In genomic region chr13:37103741-37104296, GRCm38 (mm10) we compare ENCODE assay signal across 13 mouse cellular contexts. TPM values are rescaled to one million over a fixed set of nuclear protein-coding genes. Genes with fewer than 3 reads are reported as not detected.
DNase-seq lines count a peak whose midpoint lies in the region; ATAC-seq lines count a peak whose summit lies in the region.
"Had no signal": no experiment of that assay in that cellular context is flagged by ENCODE, and none has a peak within 500 bp of the region (broad histone marks: within the 10 kb centered on the region; RNA-seq: fewer than 3 reads in every experiment).

No protein-coding gene starts in this region.

- H3K4me1 ChIP-seq in midbrain, embryonic 12.5 days: peaks cover 12% of the 10 kb centered on the region
- peaks cover 6% of the 10 kb centered on the region; the same call in 1 of the 2 replicates for H3K4me1 ChIP-seq in midbrain, embryonic 10.5 days
- no peaks in the 10 kb centered on the region for H3K4me1 ChIP-seq in embryonic facial prominence, embryonic 12.5 days
- H3K4me1 ChIP-seq: heart, embryonic 13.5 days; liver, embryonic 15.5 days; stomach, embryonic 15.5 days had no signal

- H3K9me3 ChIP-seq in midbrain, embryonic 12.5 days: no peaks in the 10 kb centered on the region
- no peaks in the 10 kb centered on the region; the same call in 1 of the 2 replicates for H3K9me3 ChIP-seq in midbrain, embryonic 10.5 days (replicated peaks)
- H3K9me3 ChIP-seq in embryonic facial prominence, embryonic 12.5 days: no peaks in the 10 kb centered on the region
- H3K9me3 ChIP-seq: liver, embryonic 15.5 days; stomach, embryonic 15.5 days had no signal

- H3K36me3 ChIP-seq in midbrain, embryonic 12.5 days: no peaks in the 10 kb centered on the region
- no peaks in the 10 kb centered on the region for H3K36me3 ChIP-seq in midbrain, embryonic 10.5 days
- no peaks in the 10 kb centered on the region for H3K36me3 ChIP-seq in embryonic facial prominence, embryonic 12.5 days
- H3K36me3 ChIP-seq: heart, embryonic 13.5 days; liver, embryonic 15.5 days; stomach, embryonic 15.5 days had no signal

- 43% methylated on average over 6 of the region's 6 CpGs for WGBS in midbrain, embryonic 12.5 days
- WGBS in midbrain, embryonic 10.5 days: 49% methylated on average over 6 of the region's 6 CpGs
- WGBS in embryonic facial prominence, embryonic 12.5 days: 42% methylated on average over 6 of the region's 6 CpGs

- H3K4me3 ChIP-seq in midbrain, embryonic 12.5 days: no peak overlapping the region
- no peak overlapping the region for H3K4me3 ChIP-seq in midbrain, embryonic 10.5 days
- no peak overlapping the region for H3K4me3 ChIP-seq in embryonic facial prominence, embryonic 12.5 days
- H3K4me3 ChIP-seq: heart, embryonic 13.5 days; liver, embryonic 15.5 days; stomach, embryonic 15.5 days had no signal

- ATAC-seq in midbrain, embryonic 12.5 days (ENCODE audit: low FRiP score, low read depth): peak; percentile 88
- ATAC-seq in embryonic facial prominence, embryonic 12.5 days (ENCODE audit: insufficient number of reproducible peaks, insufficient read depth, low FRiP score, low TSS enrichment): peak; percentile 47; the same call in 1 of the 2 replicates

- H3K4me2 ChIP-seq in midbrain, embryonic 12.5 days (replicated peaks): no peak overlapping the region
- H3K4me2 ChIP-seq in embryonic facial prominence, embryonic 12.5 days (replicated peaks): no peak overlapping the region
- H3K4me2 ChIP-seq: heart, embryonic 13.5 days; liver, embryonic 15.5 days; stomach, embryonic 15.5 days had no signal

- peak overlapping the region; percentile 67 for H3K27ac ChIP-seq in midbrain, embryonic 12.5 days (replicated peaks)
- H3K27ac ChIP-seq in midbrain, embryonic 10.5 days (replicated peaks): no peak overlapping the region
- H3K27ac ChIP-seq in embryonic facial prominence, embryonic 12.5 days: no peak overlapping the region
- H3K27ac ChIP-seq: heart, embryonic 13.5 days; liver, embryonic 15.5 days; stomach, embryonic 15.5 days had no signal

- no peak for DNase-seq in midbrain, embryonic 10.5 days (ENCODE audit: low spot score)
- DNase-seq in hindlimb bud, embryonic 11.5 days (ENCODE audit: extremely low spot score, low read depth, low spot score): peak; percentile 14
- peak; percentile 9 to 16 for DNase-seq in right cerebral cortex, postnatal 36 days (ENCODE audit: low spot score in 2 of 2)
- no peak for DNase-seq in kidney, postnatal 36 days
- DNase-seq in heart, postnatal 4 days: no peak
- no peak for DNase-seq in kidney, adult 8-10 months
- DNase-seq: adrenal gland, adult 2 months; kidney, postnatal 4 days had no signal

- H3K27me3 ChIP-seq in midbrain, embryonic 12.5 days: no peaks in the 10 kb centered on the region
- no peaks in the 10 kb centered on the region for H3K27me3 ChIP-seq in midbrain, embryonic 10.5 days (ENCODE audit: low read depth, poor library complexity, severe bottlenecking)
- no peaks in the 10 kb centered on the region for H3K27me3 ChIP-seq in embryonic facial prominence, embryonic 12.5 days
- H3K27me3 ChIP-seq: heart, embryonic 13.5 days; liver, embryonic 15.5 days; stomach, embryonic 15.5 days had no signal

- H3K9ac ChIP-seq in midbrain, embryonic 12.5 days (replicated peaks): no peak overlapping the region
- H3K9ac ChIP-seq in embryonic facial prominence, embryonic 12.5 days: no peak overlapping the region
- H3K9ac ChIP-seq: heart, embryonic 13.5 days; liver, embryonic 15.5 days; stomach, embryonic 15.5 days had no signal

RNA-seq across cellular contexts. Expression of gene F13a1, which starts 53.8 kb away (rescaled TPM):
- polyA plus RNA-seq in midbrain, embryonic 12.5 days (2016; fragmentation: Nextera tagmentation; extraction: Ambion mirVana): 18.3 and 25.7 TPM in 2 replicates
- polyA plus RNA-seq in midbrain, embryonic 10.5 days (2016; fragmentation: Nextera tagmentation; extraction: Ambion mirVana): 5.9 and 14.0 TPM in 2 replicates
- 6.7 and 7.3 TPM in 2 replicates for polyA plus RNA-seq in embryonic facial prominence, embryonic 12.5 days (2016; fragmentation: Nextera tagmentation; extraction: Ambion mirVana)
- total RNA-seq in heart, postnatal 4 days (2021): 1 to 10 TPM; 4.9 to 6.3 TPM

Comparison
In these comparisons a context has a peak if more than half of its experiments do, and no peak if none do; other contexts are left out.
1. DNase-seq: peak in hindlimb bud, embryonic 11.5 days (single experiment) and right cerebral cortex, postnatal 36 days (2 of 2); none in midbrain, embryonic 10.5 days (single experiment), kidney, postnatal 36 days (0 of 2), heart, postnatal 4 days (single experiment) and kidney, adult 8-10 months (0 of 2).